Mouse (Mus musculus): Measurements from ENCODE around the gene Rad50.

The Rad50 gene

DNA sequence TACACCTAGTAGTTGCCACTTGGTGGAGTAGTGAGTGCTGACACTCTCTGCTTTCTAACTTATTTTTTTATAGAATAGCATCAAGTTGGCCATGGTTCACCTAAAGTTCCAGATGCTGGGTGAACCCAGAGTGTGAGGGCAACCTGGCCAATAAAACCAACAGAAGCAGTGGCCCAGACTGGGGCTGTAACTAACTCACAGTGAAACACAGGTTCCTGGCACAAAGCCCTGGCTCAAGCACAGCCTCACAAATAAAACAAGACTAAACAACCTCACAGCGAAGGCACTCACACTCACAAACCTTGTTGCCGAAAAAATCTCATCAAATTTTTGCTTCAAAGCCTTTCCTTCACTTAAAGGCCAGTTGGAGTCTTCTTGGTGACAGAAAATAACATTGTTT is 8.6 kb downstream of the Rad50 start:
- no peak for DNase-seq (ENCODE audit: low read depth)

DNA sequence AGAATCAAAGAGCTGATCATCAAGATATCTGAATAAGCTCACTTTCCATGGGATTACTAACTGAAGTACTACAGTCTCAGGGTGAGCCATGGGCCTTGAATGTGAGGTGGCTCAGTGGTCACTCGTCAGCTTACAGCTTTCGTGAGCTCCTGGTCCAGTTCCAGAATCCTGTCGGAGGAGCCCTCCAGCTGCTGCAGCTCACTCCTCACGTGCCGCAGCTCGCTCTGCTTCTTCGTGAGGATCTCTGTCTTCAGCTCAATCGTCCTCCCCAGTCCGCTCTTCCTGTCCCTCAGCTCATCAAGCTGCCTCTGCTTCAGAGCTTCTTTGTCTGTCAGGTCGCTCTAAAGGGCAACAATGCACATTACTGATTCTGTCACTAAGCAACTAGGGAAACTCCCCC is 15.1 kb downstream of the Rad50 start:
- DNase-seq (ENCODE audit: low read depth) = no peak

DNA sequence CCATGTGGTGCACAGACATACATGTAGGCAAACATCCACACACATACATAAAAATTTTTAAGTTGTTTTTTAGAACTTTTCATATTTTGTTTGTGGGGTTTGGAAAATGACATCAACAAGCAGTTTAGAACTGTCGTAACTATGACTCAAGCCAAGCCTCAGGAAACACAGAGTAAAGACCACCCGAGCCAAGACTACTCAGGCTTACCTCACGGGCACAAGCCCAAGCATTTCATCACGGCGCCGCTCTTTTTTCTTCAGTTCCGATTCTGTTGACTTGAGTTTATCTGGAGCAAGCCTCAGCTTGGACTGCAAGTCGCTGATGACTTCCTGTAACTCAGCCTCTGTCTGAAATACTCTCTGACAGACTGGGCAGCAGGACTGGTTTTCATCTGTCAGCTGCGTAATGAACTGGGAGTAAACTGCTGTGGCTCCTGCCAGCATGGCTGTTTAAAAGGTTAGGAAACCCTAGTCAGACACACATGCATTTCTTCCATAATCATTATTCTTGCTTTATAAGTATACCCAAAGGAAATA is 24.1 kb downstream of the Rad50 start:
- DNase-seq (ENCODE audit: low read depth) = no peak

DNA sequence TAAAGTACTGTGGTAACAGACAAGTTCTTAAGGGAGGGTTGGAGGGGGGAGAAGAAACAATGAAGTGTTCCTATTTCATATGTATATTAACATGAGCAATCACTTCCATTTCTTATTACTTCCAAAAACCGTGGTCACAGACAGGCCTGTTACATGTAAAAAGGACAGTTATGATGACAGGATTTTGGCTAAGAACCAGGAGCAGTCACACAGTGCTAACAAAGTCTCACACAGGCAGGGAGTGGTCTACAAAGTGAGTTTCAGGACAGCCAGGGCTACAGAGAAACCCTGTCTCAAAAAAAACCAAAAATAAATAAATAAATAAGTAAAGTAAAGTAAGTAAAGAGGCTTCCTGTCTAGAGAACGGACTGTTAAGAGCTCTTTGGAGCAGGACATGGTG is 24.9 kb downstream of the Rad50 start:
- no peak for DNase-seq (ENCODE audit: low read depth)

DNA sequence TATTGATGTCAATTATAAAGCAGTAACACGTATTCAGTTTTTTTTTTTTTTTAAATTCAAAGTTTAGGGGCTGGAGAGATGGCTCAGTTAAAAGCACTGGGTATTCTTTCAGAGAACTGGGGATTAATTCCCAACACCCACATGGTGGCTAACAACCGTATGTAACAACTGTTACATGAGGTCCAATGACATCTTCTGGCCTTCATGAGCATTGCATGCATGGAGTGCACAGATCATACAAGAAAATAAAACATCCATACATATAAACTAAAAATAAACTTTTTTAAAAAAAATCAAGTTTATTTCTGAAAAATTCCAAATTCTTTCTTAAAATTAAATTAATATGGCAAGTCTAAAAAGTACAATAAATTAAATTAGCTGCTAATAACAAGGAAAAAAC is 25.4 kb downstream of the Rad50 start:
- no peak for DNase-seq (ENCODE audit: low read depth)

DNA sequence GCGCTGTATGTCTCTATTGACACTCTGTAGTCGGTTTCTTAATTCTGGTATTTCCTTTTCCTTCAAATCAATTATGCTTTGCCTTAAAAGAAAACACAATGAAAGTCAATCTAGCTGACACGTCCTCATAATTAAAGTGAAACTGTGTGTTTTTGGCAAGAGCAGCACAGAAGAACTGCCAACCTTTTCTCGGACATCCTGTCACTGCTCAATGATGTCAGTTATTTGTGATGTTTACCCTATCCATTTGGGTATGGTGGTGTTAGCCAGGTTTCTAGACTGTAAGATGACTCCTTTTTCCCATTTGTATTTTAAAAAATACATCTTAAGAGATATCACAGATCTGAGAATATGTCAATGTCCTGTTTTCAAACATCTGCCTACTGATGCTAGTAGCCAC is 27.0 kb downstream of the Rad50 start:
- no peak for DNase-seq (ENCODE audit: low read depth)

DNA sequence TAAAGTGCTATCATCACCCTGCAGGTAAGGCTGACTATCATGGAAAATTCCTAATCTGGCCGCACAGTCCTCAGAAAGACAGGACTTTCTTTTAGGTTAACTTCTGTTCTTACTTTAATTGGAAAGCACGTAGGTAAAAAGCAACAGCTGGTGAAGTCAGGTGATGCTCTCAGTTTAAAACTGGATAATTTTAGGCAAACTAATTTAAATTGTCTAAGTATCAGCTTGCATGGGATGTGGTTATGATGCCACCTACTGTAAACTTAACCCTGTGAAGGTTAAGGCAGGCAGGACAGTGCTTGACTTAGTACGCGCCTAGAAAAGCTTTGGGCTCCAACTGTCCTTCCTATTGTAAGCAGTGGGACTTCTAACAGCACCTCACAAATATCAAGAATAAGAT is 35.7 kb downstream of the Rad50 start:
- DNase-seq (ENCODE audit: low read depth) = no peak

DNA sequence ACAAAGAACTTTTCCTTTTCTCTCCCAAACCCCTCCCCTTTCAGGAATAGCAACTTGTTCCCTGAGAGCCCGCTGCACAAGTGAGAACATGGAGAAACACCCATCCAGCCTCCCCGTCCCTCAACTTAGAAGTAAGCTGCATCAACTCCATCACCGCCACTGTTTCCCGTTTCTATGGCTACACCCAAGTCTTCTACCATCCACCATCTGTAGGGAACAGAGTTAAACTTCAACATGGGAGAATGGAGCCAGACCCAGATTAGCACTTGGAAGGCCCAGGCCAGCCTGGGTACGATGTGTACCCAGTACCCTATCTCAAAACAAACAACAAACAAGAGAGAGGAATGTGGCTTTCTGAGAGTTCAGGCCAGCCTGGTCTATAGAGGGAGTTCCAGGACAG is 43.0 kb downstream of the Rad50 start:
- DNase-seq (ENCODE audit: low read depth) = no peak

DNA sequence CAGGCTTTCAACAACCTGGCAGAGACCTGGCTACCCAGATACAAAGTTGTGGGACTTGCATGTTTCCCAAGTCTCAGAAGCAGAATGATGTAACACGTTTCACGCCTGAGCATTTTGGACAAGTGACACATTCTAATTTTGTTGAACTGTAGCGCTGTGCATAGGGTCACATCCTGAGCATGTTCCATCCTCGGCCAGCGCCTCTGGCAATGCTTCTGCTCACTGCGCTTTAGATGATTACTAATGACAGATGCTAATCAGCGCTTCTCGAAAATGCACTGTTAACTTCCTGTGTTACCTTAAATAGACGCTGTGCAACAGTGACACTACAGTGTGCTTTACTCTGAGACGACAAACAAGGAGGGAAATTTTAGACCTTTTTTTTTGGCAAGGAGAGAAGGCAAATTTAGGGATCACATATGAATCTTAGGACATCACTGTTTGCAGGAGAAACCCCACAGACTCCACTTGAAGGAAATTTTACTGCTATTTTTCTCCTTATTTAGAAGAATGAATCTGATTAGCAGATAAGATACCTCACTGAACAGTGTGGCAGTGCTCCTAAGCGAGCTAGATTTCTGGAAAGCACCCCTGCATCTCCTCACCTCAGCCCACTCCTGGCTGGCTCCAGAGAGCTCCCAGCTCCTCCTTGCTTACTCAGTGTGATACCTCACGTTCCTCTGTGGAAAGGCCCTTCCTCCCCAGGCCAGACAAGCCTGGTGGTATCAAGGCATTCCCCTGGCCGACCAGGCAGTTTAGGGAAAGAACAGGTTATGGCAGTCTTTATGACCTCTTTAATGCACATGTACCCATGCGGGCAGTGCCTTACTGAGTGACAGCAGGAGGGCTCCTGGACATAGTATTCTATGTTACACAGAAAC is 44.1 kb downstream of the Rad50 start:
- peak; percentile 63 for DNase-seq (ENCODE audit: low read depth)

DNA sequence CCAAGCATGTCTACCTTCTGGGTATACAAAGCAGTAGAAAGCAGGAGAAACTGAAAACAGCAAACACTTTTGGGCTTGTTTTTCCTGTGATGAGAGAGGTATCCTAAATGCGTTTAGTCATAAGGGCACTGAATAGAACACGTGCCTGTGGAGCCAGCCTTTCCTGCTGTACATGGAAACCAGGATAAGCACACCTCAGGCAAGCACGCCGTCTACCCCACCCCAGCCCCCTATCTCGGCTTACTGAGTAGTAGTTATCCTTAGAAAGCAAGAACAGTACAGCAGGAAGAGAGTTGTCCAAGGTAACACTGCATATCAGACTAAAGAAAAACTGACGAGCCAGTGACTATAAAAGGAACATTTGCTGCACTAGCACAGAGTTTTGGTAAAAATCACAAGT is 49.3 kb downstream of the Rad50 start:
- no peak for DNase-seq (ENCODE audit: low read depth)

DNA sequence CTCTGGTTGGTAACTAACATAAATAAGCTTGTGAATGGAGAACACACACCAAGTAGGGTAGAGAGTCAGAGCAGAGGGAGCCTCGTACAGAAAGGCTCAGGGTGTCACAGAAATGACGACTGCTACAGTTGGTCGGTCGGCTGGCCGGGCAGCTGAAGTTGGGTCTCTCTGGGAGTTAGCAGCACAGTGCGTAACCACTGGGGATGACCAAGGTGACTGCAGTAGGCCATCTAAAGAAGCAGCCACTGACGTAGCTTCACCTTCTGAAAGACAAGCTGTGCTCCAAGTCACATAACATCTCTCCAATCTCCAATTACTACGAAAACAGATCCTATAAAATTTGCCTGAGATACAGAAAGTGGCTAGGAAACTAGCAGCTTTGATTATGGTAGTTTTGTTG is 49.7 kb downstream of the Rad50 start:
- DNase-seq (ENCODE audit: low read depth) = peak; percentile 35

DNA sequence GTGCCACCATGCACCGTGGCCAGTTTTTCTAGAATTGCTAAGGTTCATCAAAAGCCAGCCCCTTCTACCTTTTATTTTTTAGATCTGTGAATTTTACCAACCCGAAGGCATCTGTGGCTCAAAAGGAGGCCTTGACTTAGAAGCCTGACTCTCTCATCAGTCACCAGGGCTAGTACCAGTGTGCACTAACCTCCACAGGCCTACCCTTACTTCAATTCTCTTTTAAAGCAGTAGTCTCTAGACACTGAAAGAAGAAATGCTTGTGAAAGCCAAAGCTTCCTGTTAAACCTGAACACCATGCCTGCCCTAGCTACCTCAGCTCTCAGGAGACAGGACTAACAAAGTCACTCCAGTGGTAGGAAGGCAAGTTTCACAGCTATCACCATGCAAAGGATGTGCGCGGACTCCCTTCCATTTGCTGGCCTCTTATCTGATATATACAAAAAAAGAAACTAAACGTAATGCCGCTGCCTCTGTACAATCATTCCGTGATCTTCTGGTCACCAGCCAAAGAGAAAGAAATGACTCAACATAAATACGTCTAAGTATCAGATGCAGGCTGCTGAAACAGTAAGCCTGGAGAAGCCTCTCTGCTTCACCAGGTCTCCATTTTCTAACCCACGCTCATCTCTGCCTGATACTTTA is 50.4 kb downstream of the Rad50 start:
- peak; percentile 87 for DNase-seq (ENCODE audit: low read depth)

DNA sequence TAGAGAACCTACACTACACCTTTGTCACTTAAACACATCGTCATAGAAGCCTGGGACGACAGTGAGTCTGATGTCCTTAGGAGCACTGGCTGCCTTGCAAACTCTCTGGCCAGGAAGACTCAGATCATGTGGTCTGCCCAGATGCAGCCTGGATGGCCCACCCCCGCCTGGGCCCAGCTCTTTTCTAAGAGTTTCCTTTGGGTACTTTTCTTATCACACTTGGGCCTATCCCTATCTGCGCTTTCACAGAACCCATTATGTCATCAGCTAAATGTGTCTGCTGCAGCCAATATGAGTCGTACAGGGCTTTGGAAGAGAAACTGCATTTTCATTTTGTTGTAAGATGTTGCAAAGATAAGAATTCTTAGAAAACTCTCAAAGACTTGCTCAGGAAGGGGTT is 52.1 kb downstream of the Rad50 start:
- peak; percentile 56 for DNase-seq (ENCODE audit: low read depth)

DNA sequence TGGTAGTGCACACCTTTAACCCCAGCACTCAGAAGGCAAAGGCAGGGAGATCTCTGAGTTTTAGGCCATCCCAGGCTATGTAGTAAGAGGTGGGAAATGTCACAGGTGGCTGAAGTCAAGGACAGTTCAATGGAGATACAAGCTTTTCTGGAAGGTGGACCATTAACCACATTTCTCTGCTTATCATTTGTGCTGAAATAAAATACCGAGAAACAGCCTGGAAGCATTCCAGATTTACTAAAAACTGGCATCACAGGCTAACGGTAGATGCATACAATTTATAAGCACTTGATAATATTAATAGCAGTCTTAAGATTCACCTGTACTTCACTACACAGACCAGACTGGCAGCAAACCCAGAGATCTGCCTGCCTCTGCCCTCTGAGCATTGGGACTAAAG is 54.7 kb downstream of the Rad50 start:
- no peak for DNase-seq (ENCODE audit: low read depth)

DNA sequence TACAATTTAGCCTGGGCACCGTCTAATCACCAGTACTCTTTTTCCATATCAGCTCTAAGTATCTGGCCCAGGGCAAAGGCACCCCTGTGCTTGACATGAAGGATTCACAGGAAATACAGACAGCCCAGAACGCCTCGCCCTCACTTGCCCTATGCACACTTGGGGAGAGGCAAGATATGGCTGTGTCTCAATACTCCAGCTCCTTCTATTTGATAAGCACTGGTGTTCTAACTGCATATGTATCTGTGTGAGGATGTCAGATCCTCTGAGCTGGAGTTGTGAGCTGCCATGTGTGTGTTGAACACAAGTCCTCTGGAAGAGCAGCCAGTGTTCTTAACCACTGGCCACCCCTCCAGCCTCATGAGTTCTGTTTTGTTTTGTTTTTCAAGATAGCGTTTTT is 55.7 kb downstream of the Rad50 start:
- DNase-seq (ENCODE audit: low read depth) = no peak

DNA sequence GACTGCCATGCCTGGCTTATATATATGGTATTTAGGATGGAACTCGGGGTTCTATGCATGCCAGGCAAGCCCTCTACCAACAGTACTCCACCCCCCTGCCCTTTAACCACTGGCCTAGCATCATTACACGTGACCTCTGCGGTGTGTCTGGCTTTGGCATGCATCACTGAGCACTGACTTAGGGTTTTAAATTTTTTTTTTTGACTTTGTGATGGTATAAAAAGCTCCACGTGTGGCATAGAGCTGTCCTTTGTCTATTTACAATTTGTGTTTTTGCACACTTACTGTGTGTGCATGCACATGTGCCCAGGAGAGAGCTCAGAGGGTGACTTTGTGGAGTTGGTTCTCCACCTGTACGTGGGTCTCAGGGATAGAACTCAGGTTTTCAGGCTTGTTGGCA is 63.1 kb downstream of the Rad50 start:
- no peak for DNase-seq (ENCODE audit: low read depth)

DNA sequence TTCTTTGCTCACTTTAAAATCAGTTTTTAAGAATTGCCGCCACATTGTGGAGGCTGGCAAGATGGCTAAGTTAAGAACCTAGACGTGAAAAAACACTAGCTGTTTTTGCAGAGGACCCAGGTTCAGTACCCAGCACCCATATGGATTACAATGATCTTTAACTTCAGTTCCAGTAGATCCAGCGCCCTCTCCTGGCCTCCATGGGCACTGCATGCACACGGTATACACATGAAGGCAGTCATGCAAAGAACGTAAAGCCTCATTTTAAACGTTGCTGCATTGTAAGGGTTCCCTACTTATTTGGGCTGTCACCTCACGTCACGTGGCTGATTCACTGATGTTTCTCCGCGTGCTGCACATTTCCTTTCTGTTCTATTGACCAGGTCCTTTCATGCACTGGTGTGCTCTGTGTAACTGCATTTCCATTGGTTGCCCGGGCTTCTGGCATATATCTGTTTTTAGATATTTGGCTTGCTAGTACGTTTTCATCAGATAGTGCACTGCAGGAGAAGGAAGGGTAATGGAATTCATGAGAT is 64.3 kb downstream of the Rad50 start:
- peak; percentile 40 for DNase-seq (ENCODE audit: low read depth)

DNA sequence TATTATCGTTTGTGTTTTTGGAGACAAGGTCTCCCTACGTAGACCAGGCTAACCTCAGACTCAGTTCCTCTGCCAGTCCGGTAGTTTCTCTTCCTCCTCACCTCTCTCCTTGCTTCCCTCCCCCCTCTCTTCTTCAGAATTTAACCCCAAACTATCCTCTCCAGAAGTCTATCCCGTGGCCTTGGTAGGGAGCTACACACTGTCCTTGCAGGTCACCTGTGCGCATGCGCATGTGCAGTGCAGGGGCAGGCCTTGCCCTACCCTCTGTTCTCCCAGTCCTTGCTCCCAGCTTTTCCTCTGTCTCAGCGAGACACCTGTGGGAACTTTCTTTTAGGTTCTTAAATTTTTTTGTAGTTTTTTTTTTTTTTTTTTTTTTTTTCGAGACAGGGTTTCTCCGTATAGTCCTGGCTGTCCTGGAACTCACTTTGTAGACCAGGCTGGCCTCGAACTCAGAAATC is 69.3 kb downstream of the Rad50 start:
- no peak for DNase-seq (ENCODE audit: low read depth)

DNA sequence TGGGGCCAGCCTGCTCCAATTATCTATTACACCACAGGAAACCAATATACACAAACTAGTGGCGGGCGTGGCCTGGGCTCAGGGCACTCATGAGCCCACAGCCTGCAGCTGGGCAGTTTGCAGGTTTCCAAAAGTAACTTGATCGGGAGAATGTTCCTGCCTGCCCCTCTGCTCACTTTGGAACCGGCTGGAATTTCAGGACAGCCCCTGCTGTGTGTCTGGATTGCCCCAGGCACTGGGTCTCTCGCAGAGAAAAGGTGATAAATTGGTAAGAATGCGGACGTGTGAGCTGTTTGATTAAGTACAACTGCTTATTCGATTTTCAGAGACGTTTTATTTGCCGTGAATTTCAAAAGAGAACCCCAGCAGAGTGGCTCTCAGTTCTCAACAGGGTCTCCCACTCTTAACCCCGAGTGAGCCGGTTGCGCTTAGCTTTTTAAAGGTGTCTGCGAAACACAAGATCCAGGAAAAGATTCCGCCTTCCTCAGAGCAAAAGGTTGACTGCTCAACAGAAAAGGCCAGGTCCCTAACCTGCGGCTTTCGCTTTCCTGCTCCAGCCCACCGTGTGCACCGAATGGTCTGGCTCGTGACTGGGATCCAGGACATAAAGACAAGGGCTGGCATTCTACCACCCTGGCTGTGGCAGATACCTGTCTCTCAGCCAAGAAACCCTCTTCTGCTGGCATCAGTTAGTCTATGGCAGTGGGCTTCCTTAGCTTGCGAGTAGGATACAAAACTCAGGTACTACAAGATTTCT is 69.9 kb downstream of the Rad50 start:
- DNase-seq (ENCODE audit: low read depth) = no peak

DNA sequence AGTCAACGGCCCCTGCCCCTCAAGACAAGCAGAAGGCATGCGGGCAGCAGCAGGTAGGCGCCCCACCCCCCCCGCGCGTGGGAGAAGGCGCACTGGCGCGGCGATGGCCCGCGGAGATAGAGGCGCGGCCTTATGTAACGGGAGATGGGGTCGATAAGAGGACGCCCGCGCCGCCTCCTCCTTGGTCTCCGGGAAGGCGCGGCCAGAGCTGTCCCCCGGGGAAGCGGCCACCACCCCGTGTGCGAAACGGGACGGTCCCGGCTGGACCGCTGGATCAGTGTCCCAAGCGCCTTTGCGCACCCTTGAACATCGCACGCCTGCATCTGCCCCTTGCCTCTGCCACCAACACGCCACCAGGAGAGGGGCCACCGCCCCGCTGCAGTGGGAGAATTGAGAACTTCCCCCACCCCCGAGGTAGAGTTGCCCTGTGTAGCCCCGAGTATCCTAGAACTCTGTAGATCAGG is 70.9 kb downstream of the Rad50 start:
- DNase-seq (ENCODE audit: low read depth) = peak; percentile 59

DNA sequence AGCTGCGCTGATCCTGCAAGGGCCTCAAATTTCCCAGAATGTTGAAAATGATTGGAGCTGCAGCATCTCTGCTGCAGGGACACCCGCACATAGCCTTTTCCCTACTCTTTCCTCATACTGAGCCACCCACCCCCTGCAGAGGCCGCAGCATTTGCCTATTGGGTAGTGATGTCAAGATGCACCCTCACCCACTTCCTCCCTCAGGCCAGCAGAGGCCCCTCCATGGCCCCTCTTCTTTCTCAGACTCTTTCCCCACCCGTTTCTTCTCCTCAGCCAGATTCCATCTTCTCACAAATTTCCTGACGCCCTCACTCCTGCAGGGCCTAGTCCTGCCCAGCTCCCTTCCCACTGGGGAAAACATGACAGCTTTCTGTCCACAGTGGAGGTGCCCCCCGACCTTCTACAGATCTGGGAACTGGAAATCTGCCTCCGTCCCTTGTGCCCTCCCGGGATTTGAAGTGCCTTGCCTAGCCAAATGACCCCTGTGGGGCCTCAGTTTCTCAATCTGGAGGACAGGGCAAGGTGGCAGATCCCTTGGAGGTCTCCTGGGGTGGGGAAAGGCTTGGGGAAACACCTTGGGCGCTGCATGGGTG is 71.4 kb downstream of the Rad50 start:
- no peak for DNase-seq (ENCODE audit: low read depth)

DNA sequence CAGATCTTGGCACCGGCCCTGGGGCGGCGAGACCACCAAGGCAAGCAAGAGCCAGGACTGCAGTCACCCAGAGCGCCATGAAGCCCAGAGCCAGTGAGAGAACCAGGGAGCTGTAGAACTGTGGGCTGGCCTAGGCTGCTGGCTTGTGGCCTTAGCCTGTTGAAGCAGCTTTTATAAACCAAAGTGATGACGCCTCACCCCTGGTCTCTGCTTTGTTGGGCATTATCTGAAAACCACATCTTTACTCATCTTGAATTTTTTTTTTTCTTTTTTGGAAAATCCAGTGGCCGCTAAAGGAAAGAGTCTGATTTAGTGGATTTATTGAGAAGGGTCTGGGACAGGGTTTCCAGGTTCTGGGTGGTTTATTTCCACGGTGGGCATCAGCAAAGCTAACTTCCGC is 72.6 kb downstream of the Rad50 start, which contains the start of gene Il13:
Gene Il13 (minus strand): TSS at position 147 of the 400 bp plus-strand sequence.
- peak; percentile 32 for DNase-seq (ENCODE audit: low read depth)
